Mouse (Mus musculus) bone marrow, adult 2 months (tissue): ENCODE data around the gene A830031A19Rik.

Experiments
- CTCF ChIP-seq: fragments of 200-500 bp; IDR thresholded peaks from 2 replicates; pipeline ENCODE4 v1.5.1; 2011; ENCODE audit warnings: low read length, control low read depth; ENCODE audit not compliant: control insufficient read depth, insufficient read depth
- POLR2A ChIP-seq: fragments of 200-500 bp; IDR thresholded peaks from 2 replicates; pipeline ENCODE4 v1.6.1; 2011; ENCODE audit warnings: low read depth, mild to moderate bottlenecking, control low read depth, low read length, borderline replicate concordance; ENCODE audit not compliant: control insufficient read depth

DNA sequence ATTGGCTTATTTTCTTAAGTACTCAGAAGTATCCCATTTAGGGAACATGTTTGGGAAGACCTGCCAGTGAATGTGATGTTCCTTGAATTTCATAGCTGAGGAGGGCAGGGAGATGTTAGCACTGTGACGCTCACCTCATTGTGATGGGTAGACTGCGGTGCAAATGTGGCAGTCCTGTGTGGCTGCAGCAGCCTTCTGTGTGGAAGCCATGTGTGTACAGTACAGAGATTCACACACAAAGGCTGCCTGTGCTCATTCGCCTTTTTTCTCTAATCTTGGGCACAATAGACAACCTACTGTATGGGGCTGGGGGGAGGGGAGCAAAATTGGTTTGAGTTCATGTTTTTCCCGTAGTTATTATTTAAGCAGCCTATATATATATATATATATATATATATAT lies 9.7 kb upstream of the A830031A19Rik start:
- no peak for TF ChIP-seq CTCF
- no peak for TF ChIP-seq POLR2A
